Mouse (Mus musculus): ENCODE results near the gene Klk1b5. TPM values are rescaled to one million over a fixed set of nuclear protein-coding genes. Genes with fewer than 3 reads are reported as not detected.

Klk1b5 gene
- total RNA-seq (2023): not detected in 2 replicates

GRCm38 (mm10) chr7:44215645-44216044, at the start of gene Klk1b5:
Gene Klk1b5 (plus strand): TSS chr7:44215945.

DNA sequence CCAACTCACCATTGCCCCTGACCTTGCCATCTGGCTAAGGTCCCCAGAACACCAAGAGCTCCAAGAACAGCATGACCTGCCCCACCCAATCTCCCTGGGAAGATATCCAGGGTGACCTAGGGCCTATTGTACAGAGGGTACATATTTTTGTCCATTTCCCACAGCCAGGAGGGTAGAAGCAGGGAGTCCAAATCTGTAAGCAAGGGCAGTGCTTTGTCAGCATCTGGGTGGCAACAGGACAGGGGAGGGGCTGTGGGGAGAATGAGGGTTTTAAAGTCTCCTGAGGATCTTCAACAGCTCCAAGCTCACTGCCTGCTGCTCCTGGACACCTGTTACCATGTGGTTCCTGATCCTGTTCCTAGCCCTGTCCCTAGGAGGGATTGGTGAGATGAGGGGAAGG, 27.8 kb upstream of the Klk1b5 start, which contains the start of gene Klk1b24:
Klk1b24 (plus strand) TSS at position 301 of the 400 bp plus-strand sequence.

DNA sequence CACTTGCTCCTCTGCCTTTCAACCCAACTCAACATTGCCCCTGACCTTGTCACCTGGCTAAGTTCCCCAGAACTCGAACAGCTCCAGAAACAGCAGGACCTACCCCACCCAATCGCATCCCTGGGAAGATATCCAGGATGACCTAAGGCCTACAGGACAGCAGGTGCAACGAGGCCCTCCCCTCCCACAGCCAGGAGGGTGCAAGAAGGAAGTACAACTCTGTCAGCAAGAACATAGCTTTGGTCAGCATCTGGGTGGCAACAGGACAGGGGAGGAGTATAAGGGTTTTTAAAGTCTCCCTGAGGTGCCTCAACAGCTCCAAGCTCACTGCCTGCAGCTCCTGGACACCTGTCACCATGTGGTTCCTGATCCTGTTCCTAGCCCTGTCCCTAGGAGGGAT, 17.9 kb upstream of the Klk1b5 start, which contains the start of gene Klk1b3:
Klk1b3 (plus strand) TSS at position 301 of the 400 bp plus-strand sequence.

DNA sequence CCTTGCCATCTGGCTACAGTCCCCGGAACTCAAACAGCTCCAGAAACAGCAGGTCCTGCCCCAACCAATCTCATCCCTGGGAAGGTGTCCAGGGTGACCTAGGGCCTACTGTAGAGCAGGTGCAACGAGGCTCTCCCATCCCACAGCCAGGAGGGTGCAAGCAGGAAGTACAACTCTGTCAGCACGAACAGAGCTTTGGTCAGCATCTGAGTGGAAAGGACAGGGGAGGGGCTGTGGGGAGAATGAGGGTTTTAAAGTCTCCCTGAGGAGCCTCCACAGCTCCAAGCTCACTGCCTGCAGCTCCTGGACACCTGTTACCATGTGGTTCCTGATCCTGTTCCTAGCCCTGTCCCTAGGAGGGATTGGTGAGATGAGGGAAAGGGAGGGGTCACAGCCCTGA, 8.6 kb upstream of the Klk1b5 start, which contains the start of gene Klk1b4:
Klk1b4 (plus strand) TSS at position 301 of the 400 bp plus-strand sequence.

DNA sequence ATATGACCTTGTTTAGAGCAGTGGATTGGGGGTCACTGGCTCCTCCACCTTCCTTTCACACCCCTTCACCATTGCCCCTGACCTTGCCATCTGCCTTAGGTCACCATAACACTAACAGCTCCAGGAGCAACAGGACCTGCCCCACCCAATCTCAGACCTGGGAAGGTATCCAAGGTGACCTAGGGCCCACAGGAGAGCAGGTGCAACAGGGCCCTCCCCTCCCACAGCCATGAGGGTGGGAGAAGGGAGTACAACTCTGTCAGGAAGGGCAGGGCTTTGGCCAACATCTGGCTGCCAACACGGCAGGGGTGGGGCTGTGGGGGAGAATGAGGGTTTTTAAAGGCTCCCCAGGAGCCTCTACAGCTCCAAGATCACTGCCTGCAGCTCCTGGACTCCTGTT, 9.3 kb downstream of the Klk1b5 start, which contains the start of gene Klk1:
Klk1 (plus strand) TSS at position 285 of the 400 bp plus-strand sequence.

DNA sequence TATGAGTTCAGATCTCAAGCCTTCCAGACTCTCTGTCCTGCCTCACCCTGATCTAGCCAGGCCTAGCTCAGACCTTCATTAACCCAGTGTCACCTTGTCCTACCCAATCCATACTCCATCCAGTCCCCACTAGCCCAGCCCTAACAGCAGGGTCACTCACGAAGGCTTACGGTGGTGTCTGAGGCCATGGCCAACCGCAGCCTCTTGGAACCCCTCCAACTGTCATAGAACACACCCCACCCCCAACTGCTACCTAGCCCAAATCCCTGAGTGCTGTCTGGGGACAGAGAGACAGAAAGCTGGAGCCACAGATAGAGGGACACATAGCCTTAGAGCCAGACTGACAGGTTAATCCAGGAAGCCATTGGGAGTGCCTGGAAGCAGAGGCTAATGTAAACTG, 20.2 kb downstream of the Klk1b5 start, which contains the start of gene Gm36864:
Gm36864 (plus strand) TSS at position 269 of the 400 bp plus-strand sequence.

DNA sequence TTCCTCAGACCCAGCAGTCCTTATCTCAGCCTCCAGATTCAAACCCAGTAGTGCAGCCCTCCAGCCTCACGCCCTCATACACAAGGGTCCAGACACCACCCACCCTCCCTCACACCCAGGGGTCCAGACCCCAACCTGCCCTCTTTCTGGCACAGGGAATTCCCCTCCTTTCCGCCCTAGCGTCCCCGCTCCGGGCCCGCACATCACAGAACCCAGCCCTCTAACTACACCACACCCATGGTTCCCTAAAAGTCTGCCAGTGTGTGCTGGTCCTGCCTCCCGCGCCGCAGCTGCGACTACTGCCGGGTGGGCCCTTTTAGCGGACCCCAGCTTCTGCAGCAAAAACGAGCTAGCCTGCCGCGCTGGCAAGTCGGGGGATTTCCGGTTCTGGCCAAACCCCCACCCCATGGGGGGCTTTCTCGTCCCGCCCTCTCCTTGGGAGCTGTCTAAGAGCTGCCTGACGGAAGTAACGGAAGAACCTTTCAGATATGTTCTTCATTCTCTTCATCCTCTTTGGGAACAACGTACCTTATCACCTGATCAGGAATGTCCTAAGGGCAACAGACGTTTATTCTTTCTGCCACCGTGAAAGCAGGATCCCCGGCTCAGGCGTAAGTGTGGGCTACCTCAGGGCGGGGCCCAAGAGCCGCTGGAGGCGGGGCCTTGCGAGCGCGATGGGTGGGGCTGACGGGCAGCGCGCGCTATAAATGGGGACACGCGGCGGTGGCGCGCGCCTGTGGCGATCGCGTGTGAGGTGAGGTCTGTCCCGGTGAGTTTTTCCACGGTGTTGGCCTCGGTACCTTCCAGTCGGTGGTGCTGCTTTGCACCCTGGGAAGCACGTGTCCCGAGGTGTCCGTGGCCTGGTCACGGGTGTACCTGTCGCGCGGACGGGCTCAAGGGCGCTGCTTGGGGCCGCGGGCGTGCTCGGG, 30.6 kb downstream of the Klk1b5 start, which contains the start of the genes 1700028J19Rik and 2410002F23Rik:
1700028J19Rik (minus strand) TSS at position 641 of the 929 bp plus-strand sequence.
2410002F23Rik (plus strand) TSS at position 668 of the 929 bp plus-strand sequence.

GRCm38 (mm10) chr7:44257278-44257677, 41.5 kb downstream of the Klk1b5 start, which contains the start of gene Acp4:
Gene Acp4 (minus strand): TSS chr7:44257378.

GRCm38 (mm10) chr7:44261147-44261546, 45.4 kb downstream of the Klk1b5 start, which contains the start of gene Gm15517:
Gene Gm15517 (plus strand): TSS chr7:44261447.

Other genes with a start within 250 kb of the Klk1b5 start
- not detected in 2 replicates for gene Klk1b1, start 249.2 kb upstream of the Klk1b5 start, total RNA-seq (2023)
- not detected in 2 replicates for gene Klk1b9, start 239.9 kb upstream of the Klk1b5 start, total RNA-seq (2023)
- gene Klk1b11, start 220.1 kb upstream of the Klk1b5 start, total RNA-seq (2023): not detected in 2 replicates
- gene Klk1b26, start 203.8 kb upstream of the Klk1b5 start, total RNA-seq (2023): not detected in 2 replicates
- gene Klk1b27, start 163.7 kb upstream of the Klk1b5 start, total RNA-seq (2023): not detected in 2 replicates
- not detected in 2 replicates for gene Klk1b21, start 113.6 kb upstream of the Klk1b5 start, total RNA-seq (2023)
- gene Klk1b22, start 103.3 kb upstream of the Klk1b5 start, total RNA-seq (2023): not detected in 2 replicates
- gene Klk1b16, start 79.2 kb upstream of the Klk1b5 start, total RNA-seq (2023): not detected in 2 replicates
- gene Klk1b24, start 27.7 kb upstream of the Klk1b5 start, total RNA-seq (2023): not detected in 2 replicates
- gene Klk1b3, start 17.8 kb upstream of the Klk1b5 start, total RNA-seq (2023): not detected in 2 replicates
- not detected in 2 replicates for gene Klk1b4, start 8.5 kb upstream of the Klk1b5 start, total RNA-seq (2023)
- not detected in 2 replicates for gene Klk1, start 9.4 kb downstream of the Klk1b5 start, total RNA-seq (2023)
- not detected in 2 replicates for gene Gm36864, start 20.2 kb downstream of the Klk1b5 start, total RNA-seq (2023)
- gene 1700028J19Rik, start 30.8 kb downstream of the Klk1b5 start, total RNA-seq (2023): 1.9 and 3.0 TPM in 2 replicates
- gene 2410002F23Rik, start 30.8 kb downstream of the Klk1b5 start, total RNA-seq (2023): 19.9 and 27.3 TPM in 2 replicates
- not detected in 2 replicates for gene Acp4, start 41.4 kb downstream of the Klk1b5 start, total RNA-seq (2023)
- not detected in 2 replicates for gene Gm15517, start 45.5 kb downstream of the Klk1b5 start, total RNA-seq (2023)
- 0.29 and 0.51 TPM in 2 replicates for gene Clec11a, start 91.0 kb downstream of the Klk1b5 start, total RNA-seq (2023)
- 0.32 and 0.34 TPM in 2 replicates for gene Shank1, start 94.3 kb downstream of the Klk1b5 start, total RNA-seq (2023)
- 0.41 TPM in 1 of 2 replicates, not detected in the other for gene Syt3, start 168.2 kb downstream of the Klk1b5 start, total RNA-seq (2023)
- gene 1700008O03Rik, start 169.9 kb downstream of the Klk1b5 start, total RNA-seq (2023): not detected in 2 replicates
- not detected in 2 replicates for gene Lrrc4b, start 213.1 kb downstream of the Klk1b5 start, total RNA-seq (2023)
- gene Aspdh, start 249.4 kb downstream of the Klk1b5 start, total RNA-seq (2023): not detected in 2 replicates